Mouse (Mus musculus): Measurements from ENCODE around the gene Nr2c2.

Nr2c2 gene

DNA sequence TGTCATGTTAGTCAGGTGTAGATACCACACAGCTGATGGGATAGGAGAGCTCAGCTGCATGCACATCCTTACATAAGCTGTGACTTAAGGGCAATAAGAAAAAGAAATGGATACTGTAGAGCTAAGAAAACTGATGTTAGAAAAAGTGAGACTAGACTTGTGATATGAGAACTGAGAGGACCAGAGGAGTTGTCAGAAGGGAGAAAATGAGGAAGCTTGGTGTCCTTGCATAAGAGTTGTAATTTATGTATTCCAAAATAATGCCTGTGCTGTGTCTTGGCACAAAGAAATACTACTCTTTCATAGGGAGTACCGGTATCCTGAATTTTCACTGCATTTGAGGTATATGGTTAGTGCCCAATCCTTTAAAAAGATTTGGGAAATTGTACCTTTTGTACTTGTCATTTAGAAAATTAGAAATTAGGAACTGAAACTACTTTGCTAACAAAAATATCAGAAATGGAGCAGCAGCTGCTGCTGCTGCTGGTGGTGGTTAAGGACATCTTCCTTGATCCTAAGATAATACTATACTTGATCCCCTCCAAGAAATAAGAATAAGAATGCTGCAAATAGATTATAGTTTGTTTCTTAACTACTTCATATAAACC, 35.8 kb downstream of the Nr2c2 start:
- DNase-seq (ENCODE audit: low read depth, low spot score), result no peak

DNA sequence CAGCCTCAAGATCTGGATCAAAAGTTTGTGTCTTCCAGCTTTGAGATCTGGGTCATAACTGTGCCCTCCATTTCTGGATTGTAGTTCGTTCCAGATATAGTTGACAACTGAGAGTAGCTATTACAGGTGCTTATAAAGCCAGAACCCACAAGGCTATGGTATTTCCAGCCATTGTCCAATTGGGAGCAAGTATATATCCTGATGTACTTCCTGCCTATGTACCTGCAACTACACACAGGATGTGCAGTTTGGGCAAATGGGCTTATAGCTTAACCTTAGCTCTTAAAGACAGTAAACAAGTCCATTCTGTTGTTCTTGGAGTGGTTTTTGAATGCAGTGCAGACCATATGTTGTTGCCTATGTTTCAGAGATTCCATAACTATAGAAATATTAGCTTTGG, 40.3 kb downstream of the Nr2c2 start:
- DNase-seq (ENCODE audit: low read depth, low spot score), result no peak

DNA sequence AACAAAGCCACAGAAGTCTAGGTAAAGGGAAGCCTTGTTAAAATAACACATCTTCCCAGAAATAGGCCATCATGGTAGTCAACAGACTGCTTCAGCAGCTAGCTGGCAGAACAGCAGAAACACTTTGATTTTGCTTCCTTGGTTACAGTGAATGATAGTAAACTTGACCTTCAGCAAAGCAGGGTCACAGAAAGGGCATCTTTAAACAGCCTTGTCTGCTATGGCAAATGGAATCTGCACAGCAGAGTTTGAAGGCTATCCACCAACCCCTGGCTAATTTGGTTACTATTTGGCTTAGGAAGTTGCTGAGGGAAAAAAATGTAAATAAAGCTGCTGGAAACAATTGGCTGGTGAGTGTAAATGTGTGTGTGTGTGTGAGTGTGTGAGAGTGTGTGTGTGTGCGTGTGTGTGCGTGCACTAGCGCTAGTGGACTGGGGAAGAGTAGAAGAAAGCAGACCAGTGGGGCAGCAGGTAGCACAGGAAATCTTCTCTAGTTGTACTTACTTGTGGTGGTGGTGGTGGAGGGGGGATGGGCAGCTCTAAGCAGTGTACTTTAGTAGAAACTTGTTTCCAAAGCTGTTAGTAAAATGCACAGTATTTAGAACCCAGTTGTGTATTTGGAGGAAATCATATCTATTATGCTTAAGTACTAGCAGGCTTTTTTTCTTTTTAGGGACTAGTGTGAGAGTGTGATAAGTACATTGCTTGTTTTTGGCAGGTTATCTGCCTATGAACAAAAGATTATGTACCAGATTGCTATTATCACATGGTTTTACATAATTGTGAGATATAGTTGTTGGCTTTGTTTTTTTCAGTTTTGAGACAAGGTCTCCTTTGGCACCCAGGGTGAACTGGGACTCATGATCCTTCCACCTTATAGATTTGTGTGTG, 41.1 kb downstream of the Nr2c2 start:
- no peak for DNase-seq (ENCODE audit: low read depth, low spot score)

DNA sequence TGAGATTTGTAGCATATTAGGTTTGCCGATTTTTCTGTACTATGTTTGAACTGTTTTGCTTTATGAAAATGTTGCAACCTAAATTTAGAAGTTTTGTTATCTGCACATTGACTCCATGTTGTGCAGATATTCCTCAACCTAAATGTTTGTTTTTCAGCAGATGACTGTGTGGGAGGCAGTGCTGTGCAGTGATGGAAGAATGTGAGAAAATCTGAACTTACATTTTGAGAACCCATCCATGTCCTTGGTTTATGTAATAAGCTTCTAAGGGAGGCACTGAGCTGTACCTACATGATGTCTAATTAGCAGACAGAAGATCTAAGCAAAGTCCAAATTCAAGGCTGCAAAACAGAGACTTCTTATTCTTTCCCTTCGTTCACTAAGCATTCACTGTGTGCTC, 42.4 kb downstream of the Nr2c2 start:
- DNase-seq (ENCODE audit: low read depth, low spot score), result no peak

DNA sequence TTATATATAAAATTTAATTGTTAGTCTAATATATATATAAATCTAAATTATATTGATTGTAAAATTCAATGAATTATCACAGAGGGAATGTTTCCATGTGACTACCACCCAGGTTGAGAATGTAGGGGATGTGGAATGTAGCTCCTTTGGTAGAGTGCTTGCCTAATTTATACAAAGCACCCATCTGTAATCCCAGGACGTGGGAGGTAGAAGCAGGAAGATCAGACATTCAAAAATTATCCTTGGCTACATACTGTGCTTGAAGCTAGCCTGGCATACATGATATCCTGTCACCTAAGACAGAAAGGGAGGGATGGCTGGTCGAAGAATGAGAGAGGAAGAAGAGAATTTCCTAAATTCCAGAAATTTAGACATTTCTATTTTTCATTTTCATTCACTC, 45.2 kb downstream of the Nr2c2 start:
- no peak for DNase-seq (ENCODE audit: low read depth, low spot score)

DNA sequence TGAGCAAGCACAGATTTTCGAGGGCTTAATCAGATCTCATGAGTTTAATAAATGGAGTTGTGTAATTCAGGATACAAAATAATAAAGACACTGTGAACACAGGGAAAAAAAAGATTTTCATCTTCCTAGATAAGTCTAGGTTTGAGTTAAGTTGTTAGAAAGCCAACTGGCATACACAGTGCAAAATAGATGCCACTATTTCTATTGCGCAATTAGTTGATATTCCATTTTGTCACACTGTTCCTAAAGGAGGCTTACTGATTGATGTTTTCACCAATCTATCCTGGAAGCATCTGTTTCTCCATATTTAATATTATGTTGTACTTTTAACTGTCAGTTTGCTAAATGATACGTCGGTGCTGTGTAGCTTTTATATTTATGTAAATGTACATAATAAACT, 54.7 kb downstream of the Nr2c2 start:
- no peak for DNase-seq (ENCODE audit: low read depth, low spot score)

DNA sequence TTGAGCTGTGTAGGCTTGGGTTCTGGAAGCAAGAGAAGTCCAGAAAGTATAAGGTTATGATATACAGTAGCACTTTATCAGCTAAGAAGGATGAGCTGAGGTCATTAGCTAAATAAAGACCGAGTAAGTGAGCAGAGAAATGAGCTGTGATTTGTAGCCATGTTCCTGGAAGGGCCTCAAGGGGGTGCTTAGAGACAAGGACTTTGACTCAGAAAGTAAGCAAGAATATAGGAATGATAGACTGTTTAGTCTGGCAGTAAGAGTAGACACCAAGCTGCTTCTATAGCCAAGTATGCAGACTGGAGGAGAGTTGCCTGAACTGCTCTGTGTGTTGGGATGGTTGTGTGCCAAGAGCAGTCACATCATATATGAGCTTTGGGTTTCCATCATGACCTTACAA, 62.6 kb downstream of the Nr2c2 start:
- DNase-seq (ENCODE audit: low read depth, low spot score), result peak; percentile 18

DNA sequence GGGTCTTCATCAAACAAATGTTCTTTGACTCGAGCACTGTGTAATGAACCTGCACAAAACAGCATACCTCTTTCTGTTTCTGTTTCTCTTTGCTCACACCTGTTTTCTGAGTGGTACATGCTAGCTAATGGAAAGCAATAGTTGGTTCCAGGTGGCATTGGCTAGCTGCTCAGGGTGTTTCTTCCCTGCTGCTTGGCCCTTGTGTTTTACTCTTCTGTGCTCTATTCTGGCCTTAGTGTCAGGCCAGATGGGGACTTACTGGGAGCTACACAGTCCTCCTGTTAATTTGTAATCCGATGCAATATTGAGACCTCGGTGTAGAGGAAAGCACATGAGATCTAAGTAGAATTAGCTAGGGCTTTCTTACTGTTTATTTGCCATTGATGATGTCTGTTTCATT, 67.6 kb downstream of the Nr2c2 start:
- DNase-seq (ENCODE audit: low read depth, low spot score), result no peak

DNA sequence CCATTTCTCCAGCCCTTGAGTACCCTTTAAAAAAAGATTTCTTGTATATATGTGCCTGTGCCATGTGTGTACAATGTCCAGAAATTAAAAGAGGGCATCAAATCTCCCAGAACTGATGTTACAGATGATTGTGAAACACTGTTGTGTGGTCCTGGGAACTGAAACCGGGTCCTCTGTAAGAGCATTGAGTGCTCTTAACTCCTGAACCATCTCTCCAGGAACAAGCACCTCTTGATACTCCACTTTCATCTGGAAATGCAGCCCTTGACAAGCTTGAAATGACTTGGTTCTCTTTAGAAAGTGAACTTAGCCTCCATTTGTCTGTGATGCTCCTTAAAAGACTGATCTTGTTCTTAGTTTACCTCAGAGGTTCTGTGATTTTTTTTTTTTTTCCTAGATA, 71.5 kb downstream of the Nr2c2 start:
- no peak for DNase-seq (ENCODE audit: low read depth, low spot score)

DNA sequence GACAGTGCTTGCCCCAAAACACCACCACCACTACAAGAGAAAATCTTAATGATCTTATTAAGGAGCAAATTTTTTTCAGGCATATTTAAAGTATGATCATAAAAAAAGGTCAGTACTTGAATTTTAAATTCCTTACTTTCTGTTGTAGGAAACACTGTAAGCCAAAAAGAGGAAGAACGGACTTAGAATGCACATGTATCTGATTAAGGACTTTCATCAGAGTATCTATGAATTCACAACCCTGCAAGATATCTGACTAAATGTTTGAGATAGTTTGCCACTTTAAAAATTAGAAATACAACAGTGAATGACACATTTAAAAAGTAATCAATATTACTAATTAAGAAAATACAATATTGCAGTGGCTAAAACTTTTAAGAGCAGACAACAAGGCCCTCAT, 85.3 kb downstream of the Nr2c2 start:
- no peak for DNase-seq (ENCODE audit: low read depth, low spot score)

DNA sequence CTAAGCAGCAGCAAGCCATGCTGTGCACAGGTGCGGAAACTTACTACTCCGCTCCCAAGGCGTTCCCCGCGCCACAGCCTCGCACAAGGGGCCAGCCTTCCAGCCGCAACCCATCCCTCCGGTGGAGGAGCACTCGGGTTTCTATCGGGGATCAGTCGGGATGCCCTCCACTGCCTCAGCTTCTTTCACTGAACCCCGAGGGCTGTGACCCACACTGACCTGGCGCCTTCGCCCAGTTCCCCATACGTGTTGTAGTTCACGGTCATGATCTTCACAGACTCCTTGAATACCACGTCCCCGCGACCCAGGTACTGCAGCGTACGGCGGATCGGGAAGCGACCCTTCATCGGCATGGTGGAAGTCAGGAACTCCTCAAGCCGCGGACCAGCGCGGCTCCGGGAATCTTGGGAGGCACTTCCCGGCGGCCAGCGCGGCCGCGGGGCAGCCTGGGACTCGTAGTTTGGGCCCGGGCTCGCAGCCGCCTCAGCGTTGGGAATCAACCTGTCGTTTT, 92.5 kb downstream of the Nr2c2 start, which contains the start of gene Mrps25:
TSS of gene Mrps25 (minus strand) at position 413 of the 511 bp plus-strand sequence.
- DNase-seq (ENCODE audit: low read depth, low spot score), result peak; percentile 44

DNA sequence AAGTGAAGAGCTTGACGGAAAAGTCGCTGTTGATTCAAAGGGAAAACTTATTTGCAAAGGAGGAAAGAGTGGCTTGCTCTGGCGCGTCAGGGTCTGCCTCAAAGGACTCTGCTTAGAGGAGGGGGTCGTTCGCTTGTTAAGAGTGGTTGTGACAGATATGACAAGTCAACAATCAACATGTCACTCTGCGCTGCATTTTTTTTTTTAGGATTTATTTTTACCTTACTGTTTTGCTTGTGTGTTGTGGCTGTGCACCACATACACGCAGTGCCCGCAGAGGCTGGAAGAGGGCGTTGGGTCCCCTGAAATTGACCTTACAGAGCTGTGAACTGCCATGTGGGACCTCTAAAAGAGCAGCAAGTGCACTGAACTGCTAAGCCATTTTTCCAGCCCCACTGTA, 93.0 kb downstream of the Nr2c2 start:
- peak; percentile 10 for DNase-seq (ENCODE audit: low read depth, low spot score)

DNA sequence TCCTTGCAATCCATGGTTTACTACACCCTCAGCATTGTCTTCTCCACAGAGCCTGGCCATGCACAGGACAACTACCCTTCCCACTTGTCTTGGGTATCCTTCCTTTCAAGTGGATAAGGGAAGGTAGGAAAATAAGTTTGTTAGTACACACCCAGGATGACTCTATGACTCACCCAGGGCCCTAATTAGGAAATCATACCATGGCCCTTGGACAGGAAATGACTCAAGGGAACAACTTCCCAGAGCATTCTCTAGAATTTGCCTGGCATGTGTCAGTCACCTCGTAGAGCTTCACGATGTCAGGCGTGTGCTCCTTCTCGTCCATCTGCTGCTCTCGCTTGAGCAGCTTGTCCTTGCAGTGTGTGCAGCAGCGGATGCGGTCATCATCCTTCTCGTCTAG, 108.2 kb downstream of the Nr2c2 start:
- DNase-seq (ENCODE audit: low read depth, low spot score), result no peak

DNA sequence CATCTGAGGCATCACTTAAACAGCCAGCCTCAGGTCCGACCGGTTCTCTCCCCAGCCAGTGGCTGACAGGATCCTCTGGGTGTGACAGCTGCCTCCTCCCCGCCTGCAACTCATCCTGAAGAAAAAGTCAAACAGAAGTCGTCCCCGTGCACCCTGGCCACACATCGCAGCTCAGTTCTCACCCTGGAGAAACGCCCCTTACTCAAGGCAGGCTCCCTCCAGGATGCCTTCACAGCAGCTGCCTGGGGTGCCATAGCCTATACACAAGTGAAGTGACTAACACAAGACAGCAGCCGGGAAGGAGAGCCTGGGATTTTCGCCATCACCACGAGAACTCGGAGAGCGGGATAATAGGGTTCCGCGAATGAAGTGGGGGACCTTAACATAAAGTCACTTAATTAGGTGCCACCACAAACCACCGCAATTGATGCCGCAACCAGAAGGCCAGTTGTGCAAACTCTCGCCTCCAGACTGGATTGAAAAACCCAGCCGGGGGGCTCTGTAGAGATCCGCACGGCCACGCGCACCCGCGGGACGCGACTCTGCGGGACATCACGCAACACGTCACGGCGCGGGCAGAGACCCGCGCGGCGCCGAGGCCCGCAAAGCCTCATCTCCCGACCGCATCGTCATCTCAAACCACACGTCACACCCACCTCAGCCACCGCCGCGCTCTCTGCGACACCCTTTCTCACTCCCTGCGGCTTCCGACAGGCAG, 123.0 kb downstream of the Nr2c2 start:
- DNase-seq (ENCODE audit: low read depth, low spot score), result no peak

DNA sequence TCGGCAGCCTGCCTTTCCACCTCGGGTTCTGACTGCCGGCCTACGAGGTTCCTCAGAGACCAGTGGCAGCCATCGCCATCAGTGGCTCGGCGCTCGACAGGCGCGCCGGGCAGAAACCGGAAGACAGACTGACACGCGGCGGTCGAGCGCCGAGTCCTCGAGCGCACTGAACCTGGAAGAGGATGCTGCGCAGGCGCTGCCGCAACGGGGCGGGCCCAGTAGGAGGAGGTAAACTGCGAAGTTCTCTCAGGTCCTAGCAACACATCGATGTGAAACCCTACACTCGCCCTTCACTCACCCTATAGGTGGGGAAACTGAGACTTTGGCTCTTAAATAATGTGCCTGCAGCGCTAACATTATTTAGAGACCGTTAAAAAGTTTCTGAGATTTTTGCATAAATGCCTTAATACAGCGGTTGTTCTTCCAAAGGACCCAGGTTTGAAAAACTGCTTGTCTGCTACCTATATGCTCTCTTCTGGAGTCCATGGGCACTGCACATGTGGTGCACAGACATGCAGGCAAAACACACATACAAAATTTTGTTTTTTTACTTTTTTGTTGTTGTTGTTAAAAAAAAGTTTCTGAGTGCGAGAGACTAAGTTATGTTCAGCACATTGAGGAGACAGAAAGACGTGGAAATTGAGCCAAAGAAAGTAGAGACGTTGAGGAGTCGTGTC, 123.7 kb downstream of the Nr2c2 start, which contains the start of gene Rbsn:
TSS of gene Rbsn (minus strand) at position 153 of the 677 bp plus-strand sequence.
- DNase-seq (ENCODE audit: low read depth, low spot score), result peak; percentile 89

DNA sequence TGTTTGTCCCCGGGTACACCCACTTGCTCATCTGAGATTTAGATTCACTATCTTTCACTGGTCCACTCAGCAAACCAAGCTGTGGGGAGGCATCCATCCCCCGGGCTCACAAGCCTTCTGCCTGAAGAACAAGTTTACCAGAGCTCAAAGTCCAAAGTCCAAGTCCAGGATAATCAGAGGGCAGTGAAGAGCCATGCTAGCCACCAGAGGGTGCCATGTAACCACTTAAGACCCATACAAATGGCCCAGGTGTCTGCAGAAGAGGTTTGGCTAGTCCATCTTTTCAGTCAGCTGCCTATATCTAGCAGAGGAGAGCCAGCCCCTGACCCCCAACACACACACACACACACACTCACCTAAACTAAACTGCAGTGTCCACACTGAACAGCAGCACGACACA, 128.3 kb downstream of the Nr2c2 start:
- no peak for DNase-seq (ENCODE audit: low read depth, low spot score)

DNA sequence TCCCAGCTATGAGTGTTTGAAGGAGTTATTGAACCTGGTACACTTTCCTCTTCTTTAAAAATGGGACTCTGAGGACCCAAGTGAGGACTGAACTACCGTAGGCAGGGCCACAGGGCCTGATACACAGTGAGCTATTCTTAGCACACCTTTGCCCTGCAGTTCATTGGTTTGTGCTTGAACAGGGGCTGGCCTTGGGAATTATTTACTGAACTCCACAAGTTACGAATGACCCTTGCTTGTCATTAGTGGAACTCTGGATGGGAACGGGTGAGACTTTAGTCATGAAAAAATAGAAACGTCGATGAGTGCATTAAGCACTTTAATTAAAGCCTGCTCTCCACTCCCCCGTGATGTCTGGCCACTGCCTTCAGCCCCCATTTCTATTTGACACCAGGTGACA, 130.4 kb downstream of the Nr2c2 start:
- no peak for DNase-seq (ENCODE audit: low read depth, low spot score)

DNA sequence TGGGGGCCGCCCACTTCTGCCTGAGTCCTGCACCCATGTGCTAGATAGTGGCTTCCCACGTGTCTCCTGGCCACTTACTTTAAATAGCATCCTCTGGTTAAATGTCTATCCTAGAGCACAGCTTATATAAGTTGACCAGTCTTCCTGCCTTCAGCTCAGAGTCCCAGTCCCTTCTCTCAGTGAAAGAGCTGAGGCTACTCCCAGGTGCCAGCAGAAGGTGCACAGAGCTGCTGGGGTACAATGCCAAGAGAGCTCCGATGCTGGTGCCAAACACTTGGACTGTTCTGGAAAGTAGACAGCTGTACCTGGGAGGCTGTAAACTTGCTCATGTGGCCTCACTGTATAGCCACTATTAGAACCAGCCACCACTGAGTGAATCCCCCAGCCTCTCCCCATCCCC, 130.8 kb downstream of the Nr2c2 start:
- DNase-seq (ENCODE audit: low read depth, low spot score), result no peak
